Comparison of ENCODE assay signal across 8 mouse cellular contexts in genomic region chr10:93319526-93320063, GRCm38 (mm10).
"Had no signal": no experiment of that assay in that cellular context is flagged by ENCODE, and none has a peak within 500 bp of the region (broad histone marks: within the 10 kb centered on the region; RNA-seq: fewer than 3 reads in every experiment).

No protein-coding gene starts in this region.

- H3K27ac ChIP-seq: kidney, embryonic 15.5 days; left cerebral cortex, adult 2 months; limb, embryonic 10.5 days; liver, embryonic 15.5 days; midbrain, embryonic 13.5 days had no signal

- DNase-seq: lung, adult 2 months; right cerebral cortex, postnatal 14 days; thymus, postnatal 4 days had no signal

- H3K4me3 ChIP-seq: kidney, embryonic 15.5 days; left cerebral cortex, adult 2 months; limb, embryonic 10.5 days; liver, embryonic 15.5 days; midbrain, embryonic 13.5 days had no signal
